Mouse (Mus musculus) CD8-positive naive resting alpha-beta T cell, adult 57 days (primary cell): Measurements from ENCODE around the gene Vmn1r46. TPM values are rescaled to one million over a fixed set of nuclear protein-coding genes. Genes with fewer than 3 reads are reported as not detected.

Source experiments
- total RNA-seq: library from RNA; stranded (reverse); gene quantifications from one replicate; pipeline ENCODE4 v1.2.4, GENCODE M21; 2023

The Vmn1r46 gene
- not detected for total RNA-seq

GRCm38 (mm10) chr6:89969013-89969412 lies at the start of gene Vmn1r46:
Vmn1r46 (plus strand) TSS chr6:89969313.

GRCm38 (mm10) chr6:89940498-89940897 lies 28.6 kb upstream of the Vmn1r46 start, which contains the start of gene Vmn1r45:
Vmn1r45 (minus strand) TSS chr6:89940598.

GRCm38 (mm10) chr6:90015847-90016246 lies 46.7 kb downstream of the Vmn1r46 start, which contains the start of gene Vmn1r47:
Vmn1r47 (plus strand) TSS chr6:90016147.

Other genes starting within 250 kb of the Vmn1r46 start
- gene Vmn1r41, start 228.5 kb upstream of the Vmn1r46 start, total RNA-seq, result not detected
- not detected for gene Vmn1r42, start 92.9 kb upstream of the Vmn1r46 start, total RNA-seq
- not detected for gene Vmn1r43, start 92.9 kb upstream of the Vmn1r46 start, total RNA-seq
- gene Vmn1r44, start 85.7 kb upstream of the Vmn1r46 start, total RNA-seq, result not detected
- gene Vmn1r45, start 28.7 kb upstream of the Vmn1r46 start, total RNA-seq, result not detected
- gene Vmn1r47, start 46.8 kb downstream of the Vmn1r46 start, total RNA-seq, result not detected
- not detected for gene Vmn1r48, start 67.5 kb downstream of the Vmn1r46 start, total RNA-seq
- gene Vmn1r49, start 109.2 kb downstream of the Vmn1r46 start, total RNA-seq, result not detected
- not detected for gene Vmn1r50, start 132.1 kb downstream of the Vmn1r46 start, total RNA-seq
- gene Vmn1r51, start 153.3 kb downstream of the Vmn1r46 start, total RNA-seq, result not detected
- gene Vmn1r52, start 205.5 kb downstream of the Vmn1r46 start, total RNA-seq, result not detected
- not detected for gene V1ra8, start 233.5 kb downstream of the Vmn1r46 start, total RNA-seq